Mouse (Mus musculus) lung, adult 2 months (tissue): ENCODE results near the gene B4galt2. TPM values are rescaled to one million over a fixed set of nuclear protein-coding genes. Genes with fewer than 3 reads are reported as not detected.

ENCODE experiments used
- DNase-seq: peaks from one replicate; pipeline ENCODE4 v3.0.0; 2022
- H3K4me1 ChIP-seq: fragments of 200-500 bp; 2 replicates; pipeline ENCODE4 v1.6.1; 2011; ENCODE audit warnings: low read length; ENCODE audit not compliant: control insufficient read depth, insufficient read depth
- H3K4me3 ChIP-seq: fragments of 200-500 bp; replicated peaks from 2 replicates; pipeline ENCODE3; 2011; ENCODE audit warnings: low read depth, mild to moderate bottlenecking, control low read depth, low read length; ENCODE audit errors: extremely low read depth
- CTCF ChIP-seq: fragments of 200-500 bp; IDR thresholded peaks from 2 replicates; pipeline ENCODE4 v1.5.1; 2011; ENCODE audit warnings: mild to moderate bottlenecking, low read length, control low read depth; ENCODE audit not compliant: insufficient read depth
- POLR2A ChIP-seq: fragments of 200-500 bp; IDR thresholded peaks from 2 replicates; pipeline ENCODE4 v1.6.1; 2011; ENCODE audit warnings: low read depth, mild to moderate bottlenecking, control low read depth, low read length, borderline replicate concordance; ENCODE audit errors: extremely low read depth
- WGBS: fragments of 180-500 bp; shearing (Covaris S2); methylation state at CpG from one replicate; pipeline ENCODE4 v1.1.7; 2018; 5-methylcytosine and 5-hydroxymethylcytosine counted together
- polyA plus RNA-seq: library from polyadenylated mRNA; depleted of rRNA; stranded (reverse); fragments of >200 nt; gene quantifications from 2 replicates; pipeline ENCODE4 v1.2.3, GENCODE M21; 2012

B4galt2 gene
- polyA plus RNA-seq, 1 experiment = 23.4 TPM

- H3K4me1 ChIP-seq = peaks cover 15% of the 10 kb centered on the region
- WGBS = 90% methylated on average over 13 of the region's 13 CpGs
- no peak for DNase-seq
- H3K4me3 ChIP-seq = no peak overlapping the region
- no peak for TF ChIP-seq POLR2A
- TF ChIP-seq CTCF = no peak
Observed at GRCm38 (mm10) chr4:117912131-117912561, 28.9 kb upstream of the B4galt2 start.

GRCm38 (mm10) chr4:117908834-117909453 lies 25.7 kb upstream of the B4galt2 start:
- H3K4me1 ChIP-seq = peaks cover 14% of the 10 kb centered on the region
- DNase-seq = no peak
- no peak overlapping the region for H3K4me3 ChIP-seq
- WGBS = 75% methylated on average over 8 of the region's 8 CpGs
- no peak for TF ChIP-seq CTCF
- TF ChIP-seq POLR2A = no peak

GRCm38 (mm10) chr4:117906196-117906595 lies 22.9 kb upstream of the B4galt2 start:
- peaks cover 9% of the 10 kb centered on the region for H3K4me1 ChIP-seq

GRCm38 (mm10) chr4:117904761-117905160 lies 21.5 kb upstream of the B4galt2 start:
- peaks cover 9% of the 10 kb centered on the region for H3K4me1 ChIP-seq
- H3K4me3 ChIP-seq = no peak overlapping the region
- WGBS = 94% methylated on average over 8 of the region's 8 CpGs
- DNase-seq = no peak
- TF ChIP-seq CTCF = no peak
- TF ChIP-seq POLR2A = no peak

More at GRCm38 (mm10) chr4:117906196-117906595, 22.9 kb upstream of the B4galt2 start:
- TF ChIP-seq CTCF (no peak), POLR2A (no peak)
- WGBS = 65% methylated on average over 3 of the region's 3 CpGs
- H3K4me3 ChIP-seq = no peak overlapping the region
- peak; percentile 52 for DNase-seq

GRCm38 (mm10) chr4:117904094-117904493 lies 20.8 kb upstream of the B4galt2 start:
- Histone ChIP-seq H3K4me1 (peaks cover 9% of the 10 kb centered on the region), H3K4me3 (no peak overlapping the region)
- no peak for TF ChIP-seq POLR2A
- no peak for TF ChIP-seq CTCF
- no peak for DNase-seq
- WGBS = 90% methylated on average over 10 of the region's 10 CpGs

GRCm38 (mm10) chr4:117898111-117898510 lies 14.8 kb upstream of the B4galt2 start:
- DNase-seq = peak; percentile 51
- H3K4me3 ChIP-seq = no peak overlapping the region
- no peak for TF ChIP-seq CTCF
- no peak for TF ChIP-seq POLR2A
- 71% methylated on average over 3 of the region's 3 CpGs for WGBS
- no peaks in the 10 kb centered on the region for H3K4me1 ChIP-seq

- no peaks in the 10 kb centered on the region for H3K4me1 ChIP-seq
- 89% methylated on average over 6 of the region's 6 CpGs for WGBS
- no peak overlapping the region for H3K4me3 ChIP-seq
- TF ChIP-seq CTCF (no peak), POLR2A (no peak)
- no peak for DNase-seq
Observed at GRCm38 (mm10) chr4:117896031-117896430, 12.7 kb upstream of the B4galt2 start.

- 75% methylated on average over 7 of the region's 7 CpGs for WGBS
Observed at GRCm38 (mm10) chr4:117895339-117895738, 12.1 kb upstream of the B4galt2 start.

GRCm38 (mm10) chr4:117894601-117895000 lies 11.3 kb upstream of the B4galt2 start:
- WGBS = 87% methylated on average over 8 of the region's 8 CpGs
- H3K4me3 ChIP-seq = no peak overlapping the region
- H3K4me1 ChIP-seq = no peaks in the 10 kb centered on the region
- TF ChIP-seq POLR2A (no peak), CTCF (no peak)
- DNase-seq = no peak

More at GRCm38 (mm10) chr4:117895339-117895738, 12.1 kb upstream of the B4galt2 start:
- H3K4me1 ChIP-seq = no peaks in the 10 kb centered on the region
- H3K4me3 ChIP-seq = no peak overlapping the region
- no peak for DNase-seq
- TF ChIP-seq CTCF (no peak), POLR2A (no peak)

GRCm38 (mm10) chr4:117893376-117893775 lies 10.1 kb upstream of the B4galt2 start:
- WGBS = 17% methylated on average over 9 of the region's 9 CpGs
- no peaks in the 10 kb centered on the region for H3K4me1 ChIP-seq
- TF ChIP-seq POLR2A (no peak), CTCF (no peak)
- DNase-seq = peak; percentile 39
- no peak overlapping the region for H3K4me3 ChIP-seq

- no peak for TF ChIP-seq CTCF
- no peak; the same call in 1 of the 2 replicates for TF ChIP-seq POLR2A
- 1% methylated on average over 21 of the region's 21 CpGs for WGBS
- peak; percentile 81 for DNase-seq
- Histone ChIP-seq H3K4me1 (no peaks in the 10 kb centered on the region), H3K4me3 (peak within 1 kb of the TSS; percentile 88)
Observed at GRCm38 (mm10) chr4:117891738-117892161, 8.5 kb upstream of the B4galt2 start, which contains the start of gene Dph2. Gene Dph2, minus strand, starts transcription at chr4:117892032.
